Mouse (Mus musculus) C2C12 (cell line): ENCODE results near the gene Tent5c. TPM values are rescaled to one million over a fixed set of nuclear protein-coding genes. Genes with fewer than 3 reads are reported as not detected.

Source experiments
- H3K27me3 ChIP-seq: one replicate; pipeline ENCODE4 v1.6.1; 2011; ENCODE audit not compliant: control insufficient read depth, insufficient read depth, insufficient read length
- H3K36me3 ChIP-seq: one replicate; pipeline ENCODE4 v1.6.1; 2011; ENCODE audit not compliant: control insufficient read depth, insufficient read depth
- H3K4me3 ChIP-seq: one replicate; pipeline ENCODE4 v1.5.1; 2011; ENCODE audit warnings: mild to moderate bottlenecking, control low read depth; ENCODE audit not compliant: poor library complexity, insufficient read depth, severe bottlenecking
- H3K79me2 ChIP-seq: one replicate; pipeline ENCODE4 v1.6.1; 2011; ENCODE audit not compliant: control insufficient read depth, insufficient read depth
- H3K79me3 ChIP-seq: one replicate; pipeline ENCODE4 v1.6.1; 2011; ENCODE audit warnings: low read depth, control low read depth
- H3ac ChIP-seq: one replicate; pipeline ENCODE3; 2011; ENCODE audit warnings: low read depth; ENCODE audit not compliant: control insufficient read depth, insufficient read length
- CEBPB ChIP-seq: IDR thresholded peaks from one replicate; pipeline ENCODE4 v1.6.1; 2011; ENCODE audit warnings: low read depth, mild to moderate bottlenecking, control low read depth, moderate library complexity
- CTCF ChIP-seq: IDR thresholded peaks from one replicate; pipeline ENCODE4 v1.5.1; 2011; ENCODE audit not compliant: control insufficient read depth, insufficient read depth, insufficient read length
- FOSL1 ChIP-seq: IDR thresholded peaks from one replicate; pipeline ENCODE4 v1.8.0; 2011; ENCODE audit warnings: mild to moderate bottlenecking, low read length; ENCODE audit not compliant: poor library complexity, insufficient read depth, severe bottlenecking
- MAX ChIP-seq: IDR thresholded peaks from one replicate; pipeline ENCODE4 v1.6.1; 2011; ENCODE audit warnings: mild to moderate bottlenecking, control low read depth
- MYOD1 ChIP-seq: IDR thresholded peaks from one replicate; pipeline ENCODE4 v1.6.1; 2011; ENCODE audit warnings: low read depth; ENCODE audit not compliant: control insufficient read depth, insufficient read length
- MYOG ChIP-seq: IDR thresholded peaks from one replicate; pipeline ENCODE4 v1.6.1; 2011; ENCODE audit not compliant: control insufficient read depth, insufficient read length; ENCODE audit errors: extremely low read depth
- USF1 ChIP-seq: IDR thresholded peaks from one replicate; pipeline ENCODE4 v1.6.1; 2011; ENCODE audit warnings: low read depth, mild to moderate bottlenecking, control low read depth, moderate library complexity
- polyA plus RNA-seq: library from polyadenylated mRNA; unstranded; fragments of >200 nt; fragmentation: generic; extraction: Trizol; gene quantifications from one replicate; pipeline ENCODE4 v1.2.1, GENCODE M21; 2012; ENCODE audit warnings: missing spikeins

Tent5c gene
- polyA plus RNA-seq, 1 experiment = 0.21 TPM

DNA sequence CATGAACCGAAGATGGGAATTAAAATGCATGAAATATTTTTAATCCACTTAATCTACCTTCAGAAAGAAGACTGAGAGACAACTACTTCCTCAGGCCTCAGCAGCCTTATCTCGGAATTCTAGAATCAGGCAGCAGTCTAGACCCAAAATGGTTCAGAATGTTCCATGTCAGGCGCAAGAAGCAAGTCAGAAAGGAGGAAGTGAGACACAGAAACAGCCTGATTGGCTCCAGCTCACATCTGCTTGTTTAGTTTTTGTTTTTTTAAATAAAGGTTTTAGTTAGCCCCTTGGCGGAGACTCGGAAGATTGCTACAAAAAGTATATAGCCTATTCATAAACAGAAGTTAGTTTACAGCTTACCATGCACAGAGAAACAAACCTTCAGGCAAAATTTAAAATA is 41.8 kb upstream of the Tent5c start:
- H3K36me3 ChIP-seq = no peaks in the 10 kb centered on the region
- no peak overlapping the region for H3ac ChIP-seq
- no peaks in the 10 kb centered on the region for H3K27me3 ChIP-seq
- no peak overlapping the region for H3K4me3 ChIP-seq
- H3K79me3 ChIP-seq = no peaks in the 10 kb centered on the region
- H3K79me2 ChIP-seq = no peaks in the 10 kb centered on the region
- TF ChIP-seq FOSL1 (no peak), CTCF (no peak), CEBPB (no peak), MYOG (no peak), USF1 (no peak), MAX (no peak), MYOD1 (no peak)

DNA sequence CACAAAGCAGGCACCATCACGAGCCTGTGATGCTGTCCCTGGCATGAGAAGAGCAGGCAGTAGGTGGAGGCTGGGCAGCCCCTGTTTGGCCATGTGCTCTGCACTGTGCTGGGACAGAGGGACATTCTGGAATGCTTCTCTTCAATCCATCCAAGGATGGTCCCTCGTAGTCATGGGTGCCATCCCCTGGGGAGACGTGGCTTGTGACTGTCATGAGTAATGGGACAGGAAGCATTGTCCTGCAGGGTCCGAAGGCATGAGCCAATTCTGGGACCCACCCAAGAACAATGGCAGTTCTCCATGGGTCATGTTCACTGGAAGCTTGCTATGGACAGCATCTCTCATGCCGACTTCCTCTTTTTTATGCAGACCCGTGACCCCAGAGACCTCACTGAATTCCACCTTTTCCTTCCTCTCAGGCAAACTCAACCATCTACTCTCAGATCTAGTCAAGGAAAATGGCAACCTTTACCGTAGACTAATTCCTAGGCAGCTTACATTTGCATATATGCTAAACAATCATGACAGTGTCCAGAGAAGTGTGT is 41.2 kb upstream of the Tent5c start:
- no peaks in the 10 kb centered on the region for H3K79me2 ChIP-seq
- no peaks in the 10 kb centered on the region for H3K79me3 ChIP-seq
- no peak for TF ChIP-seq FOSL1
- no peak for TF ChIP-seq MYOG
- TF ChIP-seq MYOD1 = no peak
- TF ChIP-seq USF1 = no peak
- TF ChIP-seq CTCF = no peak
- no peak for TF ChIP-seq MAX
- TF ChIP-seq CEBPB = no peak
- no peak overlapping the region for H3K4me3 ChIP-seq
- H3K36me3 ChIP-seq = no peaks in the 10 kb centered on the region
- H3ac ChIP-seq = no peak overlapping the region
- H3K27me3 ChIP-seq = no peaks in the 10 kb centered on the region

DNA sequence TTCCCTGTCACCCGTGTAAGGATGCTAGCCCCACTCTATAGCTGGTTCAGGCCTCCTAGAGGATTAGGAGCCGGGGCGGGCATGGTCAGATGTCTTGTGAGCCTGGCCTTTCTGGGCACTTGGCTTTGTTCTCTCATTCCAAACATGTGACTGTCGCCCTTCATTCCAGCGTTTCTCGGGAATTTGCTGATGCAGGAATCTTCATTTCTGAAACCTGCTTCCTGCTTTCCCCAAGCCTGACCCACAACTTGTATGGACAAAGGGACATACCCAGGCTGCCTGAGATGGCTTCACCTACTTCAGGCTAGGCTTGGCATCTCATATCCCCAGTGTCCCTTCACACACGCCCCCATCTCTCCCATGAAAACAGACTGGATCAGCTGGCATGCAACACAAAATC is 33.5 kb upstream of the Tent5c start:
- Histone ChIP-seq H3K36me3 (no peaks in the 10 kb centered on the region), H3ac (no peak overlapping the region), H3K79me2 (no peaks in the 10 kb centered on the region), H3K79me3 (no peaks in the 10 kb centered on the region), H3K27me3 (no peaks in the 10 kb centered on the region), H3K4me3 (no peak overlapping the region)
- no peak for TF ChIP-seq MYOG
- no peak for TF ChIP-seq CEBPB
- no peak for TF ChIP-seq CTCF
- no peak for TF ChIP-seq MAX
- no peak for TF ChIP-seq USF1
- no peak for TF ChIP-seq MYOD1
- no peak for TF ChIP-seq FOSL1

DNA sequence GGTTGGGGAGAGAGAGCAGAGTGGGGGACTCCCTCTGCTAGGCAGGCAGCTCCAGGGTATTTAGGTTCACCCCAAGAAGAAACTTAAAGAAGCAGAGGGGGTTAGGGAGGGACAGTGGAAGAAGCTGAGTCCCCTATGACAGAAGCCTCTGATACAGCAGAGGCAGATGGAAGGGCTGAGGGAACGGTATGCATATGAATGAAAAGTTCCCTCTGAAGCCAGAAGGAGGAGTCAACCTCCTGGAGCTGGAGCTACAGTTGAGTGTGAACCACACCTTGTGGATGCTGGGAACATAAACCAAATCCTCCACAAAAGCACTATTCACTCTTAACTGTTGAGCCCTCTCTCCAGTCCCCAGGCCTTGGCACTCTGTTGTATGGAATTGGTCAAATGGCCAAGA is 32.5 kb upstream of the Tent5c start:
- Histone ChIP-seq H3K27me3 (no peaks in the 10 kb centered on the region), H3K4me3 (no peak overlapping the region), H3K36me3 (no peaks in the 10 kb centered on the region), H3ac (no peak overlapping the region), H3K79me2 (no peaks in the 10 kb centered on the region), H3K79me3 (no peaks in the 10 kb centered on the region)
- TF ChIP-seq CEBPB (no peak), FOSL1 (no peak), MYOD1 (no peak), USF1 (no peak), CTCF (no peak), MYOG (no peak), MAX (no peak)

DNA sequence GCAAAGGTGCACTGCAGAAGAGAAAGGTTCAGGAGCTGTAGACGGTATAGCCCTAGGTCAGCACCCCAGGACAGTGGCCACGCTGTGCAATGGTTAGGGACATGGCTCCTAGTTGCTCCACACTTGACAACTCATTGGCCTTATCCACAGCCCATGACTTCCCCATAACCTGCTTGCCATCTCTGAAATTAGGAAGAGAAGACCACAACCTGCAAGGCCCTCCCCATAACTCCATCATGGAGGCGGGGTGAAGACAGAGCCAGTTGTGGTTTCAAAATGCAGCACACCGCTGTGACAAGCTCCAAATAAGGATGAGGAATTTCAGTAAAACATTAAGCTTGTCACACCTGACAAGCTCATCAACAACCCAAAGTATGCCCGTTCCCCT is 26.6 kb upstream of the Tent5c start:
- no peaks in the 10 kb centered on the region for H3K79me2 ChIP-seq
- no peaks in the 10 kb centered on the region for H3K79me3 ChIP-seq
- H3K4me3 ChIP-seq = no peak overlapping the region
- no peaks in the 10 kb centered on the region for H3K36me3 ChIP-seq
- no peak overlapping the region for H3ac ChIP-seq
- no peaks in the 10 kb centered on the region for H3K27me3 ChIP-seq
- TF ChIP-seq FOSL1 (no peak), MAX (no peak), CEBPB (no peak), CTCF (no peak), MYOG (no peak), MYOD1 (no peak), USF1 (no peak)

DNA sequence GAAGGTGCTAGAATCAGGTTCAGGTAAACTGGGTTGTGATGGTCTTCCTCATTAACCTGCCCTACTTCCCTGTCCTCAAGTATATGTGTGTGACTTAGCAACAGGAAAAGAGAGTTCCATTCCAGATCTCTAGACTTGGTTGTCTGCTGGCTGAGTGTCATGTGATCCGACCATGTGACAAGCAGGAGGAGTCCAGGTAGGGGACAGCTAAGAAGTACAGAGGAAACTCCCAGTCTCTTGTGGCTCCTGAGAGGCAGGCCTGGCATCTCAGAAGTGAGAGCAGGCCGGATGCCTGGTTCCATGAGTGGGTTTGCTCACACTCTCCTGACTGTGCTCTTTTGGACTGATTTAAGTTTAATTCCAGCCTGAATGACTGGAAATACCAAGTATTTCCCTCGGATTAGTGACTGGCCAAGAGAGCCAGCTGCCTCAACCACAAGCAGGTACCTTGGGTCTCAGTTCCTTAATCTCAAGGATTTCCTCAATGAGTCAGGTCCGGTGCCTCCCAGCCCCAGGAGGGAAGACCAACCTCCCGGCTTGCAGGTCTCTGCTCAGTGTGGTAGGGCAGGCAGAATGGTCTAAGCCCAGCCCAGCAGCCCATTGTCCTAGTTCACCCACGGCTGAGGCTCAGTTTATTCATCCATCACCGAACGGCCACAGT is 26.1 kb upstream of the Tent5c start:
- Histone ChIP-seq H3K36me3 (no peaks in the 10 kb centered on the region), H3K4me3 (no peak overlapping the region), H3K79me3 (no peaks in the 10 kb centered on the region), H3ac (no peak overlapping the region), H3K79me2 (no peaks in the 10 kb centered on the region), H3K27me3 (no peaks in the 10 kb centered on the region)
- TF ChIP-seq MYOD1 = no peak
- no peak for TF ChIP-seq USF1
- no peak for TF ChIP-seq CEBPB
- TF ChIP-seq FOSL1 = no peak
- TF ChIP-seq CTCF = no peak
- no peak for TF ChIP-seq MYOG
- no peak for TF ChIP-seq MAX
